In genomic region chr12:105876521-105876920, GRCm38 (mm10) we compare ENCODE assay signal across 13 mouse cellular contexts.
A peak's percentile ranks its signal among the peaks of the same experiment; 100 is the strongest.
DNase-seq lines count a peak whose midpoint lies in the region; ATAC-seq and TF ChIP-seq lines count a peak whose summit lies in the region.
"Had no signal": no experiment of that assay in that cellular context is flagged by ENCODE, and none has a peak within 500 bp of the region (broad histone marks: within the 10 kb centered on the region; RNA-seq: fewer than 3 reads in every experiment).

No protein-coding gene starts in this region.

- H3K4me3 ChIP-seq in heart, postnatal 0 days (ENCODE audit: low read depth, low read length), result no peak overlapping the region
- no peak overlapping the region for H3K4me3 ChIP-seq in heart, embryonic 10.5 days
- H3K4me3 ChIP-seq in midbrain, embryonic 11.5 days (ENCODE audit: low read depth, low read length), result no peak overlapping the region
- H3K4me3 ChIP-seq in midbrain, embryonic 10.5 days, result no peak overlapping the region
- H3K4me3 ChIP-seq in forebrain, embryonic 12.5 days (replicated peaks), result no peak overlapping the region

- no peaks in the 10 kb centered on the region for H3K9me3 ChIP-seq in heart, postnatal 0 days (replicated peaks; ENCODE audit: control insufficient read depth, low read length)
- peaks cover 7% of the 10 kb centered on the region for H3K9me3 ChIP-seq in heart, embryonic 10.5 days
- H3K9me3 ChIP-seq in midbrain, embryonic 11.5 days (ENCODE audit: control insufficient read depth, low read length), result no peaks in the 10 kb centered on the region
- peaks cover 12% of the 10 kb centered on the region for H3K9me3 ChIP-seq in midbrain, embryonic 10.5 days (replicated peaks)
- peaks cover 9% of the 10 kb centered on the region for H3K9me3 ChIP-seq in forebrain, embryonic 12.5 days

- no peak overlapping the region for H3K9ac ChIP-seq in heart, postnatal 0 days (replicated peaks; ENCODE audit: low read depth, low read length)
- no peak overlapping the region for H3K9ac ChIP-seq in midbrain, embryonic 11.5 days (ENCODE audit: low read length)
- H3K9ac ChIP-seq in forebrain, embryonic 12.5 days, result no peak overlapping the region
- H3K9ac ChIP-seq: liver, embryonic 14.5 days had no signal

- no peak overlapping the region for H3K27ac ChIP-seq in heart, postnatal 0 days (ENCODE audit: low read depth)
- H3K27ac ChIP-seq in heart, embryonic 10.5 days, result no peak overlapping the region
- H3K27ac ChIP-seq in midbrain, embryonic 11.5 days (ENCODE audit: low read depth, low read length), result no peak overlapping the region
- H3K27ac ChIP-seq in midbrain, embryonic 10.5 days (replicated peaks), result no peak overlapping the region
- H3K27ac ChIP-seq in forebrain, embryonic 12.5 days, result peak overlapping the region; percentile 64
- H3K27ac ChIP-seq: liver, embryonic 14.5 days; macrophage had no signal

- H3K27me3 ChIP-seq in heart, postnatal 0 days (ENCODE audit: control insufficient read depth, insufficient read depth, low read length), result 0 out of 2 replicates have a peak, but pooled peaks cover 4% of the 10 kb centered on the region
- H3K27me3 ChIP-seq in heart, embryonic 10.5 days (ENCODE audit: insufficient read depth, poor library complexity, severe bottlenecking), result peaks cover 34% of the 10 kb centered on the region; the same call in 1 of the 2 replicates
- H3K27me3 ChIP-seq in midbrain, embryonic 11.5 days (ENCODE audit: control insufficient read depth, insufficient read depth, low read length), result peaks cover 20% of the 10 kb centered on the region
- peaks cover 74% of the 10 kb centered on the region for H3K27me3 ChIP-seq in midbrain, embryonic 10.5 days (ENCODE audit: low read depth, poor library complexity, severe bottlenecking)
- no peaks in the 10 kb centered on the region for H3K27me3 ChIP-seq in forebrain, embryonic 12.5 days

- TF ChIP-seq CTCF in heart, postnatal 0 days (IDR thresholded peaks at IDR 0.05; ENCODE audit: low read depth), result no peak

- H3K36me3 ChIP-seq in heart, postnatal 0 days (replicated peaks; ENCODE audit: control insufficient read depth, insufficient read depth, low read length), result no peaks in the 10 kb centered on the region
- H3K36me3 ChIP-seq in heart, embryonic 10.5 days, result no peaks in the 10 kb centered on the region
- H3K36me3 ChIP-seq in midbrain, embryonic 11.5 days (ENCODE audit: control insufficient read depth, insufficient read depth, low read length), result no peaks in the 10 kb centered on the region
- H3K36me3 ChIP-seq in midbrain, embryonic 10.5 days, result no peaks in the 10 kb centered on the region
- no peaks in the 10 kb centered on the region for H3K36me3 ChIP-seq in forebrain, embryonic 12.5 days (replicated peaks)

- TF ChIP-seq EP300 in heart, postnatal 0 days (IDR thresholded peaks at IDR 0.05; ENCODE audit: low read depth), result no peak

- H3K4me2 ChIP-seq in heart, postnatal 0 days (ENCODE audit: low read depth, low read length), result no peak overlapping the region
- no peak overlapping the region for H3K4me2 ChIP-seq in midbrain, embryonic 11.5 days
- H3K4me2 ChIP-seq in forebrain, embryonic 12.5 days, result no peak overlapping the region

- no peaks in the 10 kb centered on the region for H3K4me1 ChIP-seq in heart, postnatal 0 days (ENCODE audit: control insufficient read depth, insufficient read depth)
- H3K4me1 ChIP-seq in heart, embryonic 10.5 days, result peaks cover 9% of the 10 kb centered on the region; the same call in 1 of the 2 replicates
- H3K4me1 ChIP-seq in midbrain, embryonic 11.5 days (ENCODE audit: control insufficient read depth, insufficient read depth, low read length), result peaks cover 7% of the 10 kb centered on the region; the same call in 1 of the 2 replicates
- peaks cover 17% of the 10 kb centered on the region for H3K4me1 ChIP-seq in midbrain, embryonic 10.5 days
- H3K4me1 ChIP-seq in forebrain, embryonic 12.5 days, result peaks cover 25% of the 10 kb centered on the region

- DNase-seq in heart, postnatal 0 days (ENCODE audit: low spot score), result no peak
- no peak for DNase-seq in heart, embryonic 10.5 days (ENCODE audit: low spot score)
- peak; percentile 75 for DNase-seq in midbrain, embryonic 11.5 days (ENCODE audit: low spot score, missing footprints)
- DNase-seq in midbrain, embryonic 10.5 days (ENCODE audit: low spot score), result no peak
- no peak for DNase-seq in embryo, embryonic 10.5 days (ENCODE audit: low spot score)
- DNase-seq in gastrocnemius, adult 18-20 months (ENCODE audit: low spot score), result no peak
- DNase-seq: cerebellum, adult 8-10 months; gastrocnemius, postnatal 36 days; heart, postnatal 36 days had no signal

- peak; percentile 27; the same call in 1 of the 2 replicates for ATAC-seq in heart, postnatal 0 days (ENCODE audit: insufficient read depth, low read depth)
- no peak for ATAC-seq in midbrain, embryonic 11.5 days (ENCODE audit: low FRiP score)
- ATAC-seq in forebrain, embryonic 12.5 days (ENCODE audit: low FRiP score), result no peak
- ATAC-seq in megakaryocyte progenitor cell, adult 5-6 weeks (replicated peaks; ENCODE audit: poor library complexity), result peak; percentile 37; the same call in 1 of the 2 replicates

- WGBS in heart, postnatal 0 days, result 51% methylated on average over 11 of the region's 11 CpGs
- 63% methylated on average over 11 of the region's 11 CpGs for WGBS in heart, embryonic 10.5 days
- 72% methylated on average over 11 of the region's 11 CpGs for WGBS in midbrain, embryonic 11.5 days
- WGBS in midbrain, embryonic 10.5 days, result 77% methylated on average over 11 of the region's 11 CpGs
- 58% methylated on average over 11 of the region's 11 CpGs for WGBS in forebrain, embryonic 12.5 days

Comparison
In these comparisons a context has a peak if more than half of its experiments do, and no peak if none do; other contexts are left out.
1. ATAC-seq: peak in heart, postnatal 0 days (single experiment) and megakaryocyte progenitor cell, adult 5-6 weeks (single experiment); none in midbrain, embryonic 11.5 days (single experiment) and forebrain, embryonic 12.5 days (single experiment).